Mouse (Mus musculus) embryonic facial prominence, embryonic 15.5 days (tissue): ENCODE results near the gene Pwwp2a. TPM values are rescaled to one million over a fixed set of nuclear protein-coding genes. Genes with fewer than 3 reads are reported as not detected.

ENCODE experiments used
- ATAC-seq: fragments of 200-750 bp; cut with Nextera tagmentation; 2 replicates; pipeline ENCODE4 v1.8.0; 2017; ENCODE audit warnings: low read depth, moderate TSS enrichment; ENCODE audit not compliant: insufficient number of reproducible peaks, low FRiP score, low TSS enrichment
- H3K27ac ChIP-seq: fragments of 300-500 bp; sonication (generic); replicated peaks from 2 replicates; pipeline ENCODE4 v1.5.1; 2015; ENCODE audit warnings: mild to moderate bottlenecking, inconsistent platforms
- H3K27me3 ChIP-seq: fragments of 300-500 bp; sonication (generic); 2 replicates; pipeline ENCODE4 v1.6.1; 2015; ENCODE audit warnings: inconsistent platforms
- H3K36me3 ChIP-seq: fragments of 300-500 bp; sonication (generic); 2 replicates; pipeline ENCODE4 v1.6.1; 2015; ENCODE audit warnings: mild to moderate bottlenecking, inconsistent platforms
- H3K4me1 ChIP-seq: fragments of 300-500 bp; sonication (generic); 2 replicates; pipeline ENCODE4 v1.6.1; 2015; ENCODE audit warnings: inconsistent platforms
- H3K4me2 ChIP-seq: fragments of 300-500 bp; sonication (generic); replicated peaks from 2 replicates; pipeline ENCODE4 v1.6.1; 2015; ENCODE audit warnings: mild to moderate bottlenecking, inconsistent platforms
- H3K4me3 ChIP-seq: fragments of 300-500 bp; sonication (generic); replicated peaks from 2 replicates; pipeline ENCODE4 v1.5.1; 2015; ENCODE audit warnings: mild to moderate bottlenecking, inconsistent platforms
- H3K9ac ChIP-seq: fragments of 300-500 bp; sonication (generic); 2 replicates; pipeline ENCODE4 v1.6.1; 2015; ENCODE audit warnings: inconsistent platforms
- H3K9me3 ChIP-seq: fragments of 300-500 bp; sonication (generic); replicated peaks from 2 replicates; pipeline ENCODE4 v1.6.1; 2016; ENCODE audit warnings: inconsistent platforms
- WGBS: fragments of 180-500 bp; shearing (Covaris S2); methylation state at CpG from one replicate; pipeline ENCODE4 v1.1.7; 2015; 5-methylcytosine and 5-hydroxymethylcytosine counted together
- polyA plus RNA-seq: library from polyadenylated mRNA; unstranded; fragments of >200 nt; fragmentation: Nextera tagmentation; extraction: Ambion mirVana; gene quantifications from 2 replicates; pipeline ENCODE4 v1.2.1, GENCODE M21; 2015

The Pwwp2a gene
- polyA plus RNA-seq, 1 experiment from 2014 or later: 25.0 TPM

GRCm38 (mm10) chr11:43667038-43667745 is 14.6 kb upstream of the Pwwp2a start:
- Histone ChIP-seq H3K4me3 (no peak overlapping the region), H3K9ac (no peak overlapping the region), H3K27ac (no peak overlapping the region), H3K27me3 (no peaks in the 10 kb centered on the region), H3K9me3 (no peaks in the 10 kb centered on the region), H3K4me1 (peaks cover 7% of the 10 kb centered on the region; the same call in 1 of the 2 replicates), H3K4me2 (no peak overlapping the region), H3K36me3 (no peaks in the 10 kb centered on the region)
- WGBS: 61% methylated on average over 19 of the region's 19 CpGs
- ATAC-seq: no peak

GRCm38 (mm10) chr11:43682415-43683217 is 818 bp downstream of the Pwwp2a start:
- no peak; the same call in 1 of the 2 replicates for ATAC-seq
- Histone ChIP-seq H3K9ac (peak overlapping the region; percentile 89), H3K4me3 (peak overlapping the region; percentile 88), H3K27ac (peak overlapping the region; percentile 89), H3K9me3 (no peaks in the 10 kb centered on the region), H3K4me1 (peaks cover 10% of the 10 kb centered on the region), H3K27me3 (no peaks in the 10 kb centered on the region), H3K4me2 (peak overlapping the region; percentile 69), H3K36me3 (no peaks in the 10 kb centered on the region)
- under 1% methylated on average over 71 of the region's 72 CpGs for WGBS

- Histone ChIP-seq H3K4me2 (no peak overlapping the region), H3K9me3 (no peaks in the 10 kb centered on the region), H3K4me3 (no peak overlapping the region), H3K36me3 (peaks cover 42% of the 10 kb centered on the region), H3K27ac (no peak overlapping the region), H3K27me3 (no peaks in the 10 kb centered on the region), H3K9ac (no peak overlapping the region), H3K4me1 (no peaks in the 10 kb centered on the region)
- no peak for ATAC-seq
- 92% methylated on average over 1 of the region's 1 CpGs for WGBS
Measured at GRCm38 (mm10) chr11:43688850-43689249, 7.1 kb downstream of the Pwwp2a start.

DNA sequence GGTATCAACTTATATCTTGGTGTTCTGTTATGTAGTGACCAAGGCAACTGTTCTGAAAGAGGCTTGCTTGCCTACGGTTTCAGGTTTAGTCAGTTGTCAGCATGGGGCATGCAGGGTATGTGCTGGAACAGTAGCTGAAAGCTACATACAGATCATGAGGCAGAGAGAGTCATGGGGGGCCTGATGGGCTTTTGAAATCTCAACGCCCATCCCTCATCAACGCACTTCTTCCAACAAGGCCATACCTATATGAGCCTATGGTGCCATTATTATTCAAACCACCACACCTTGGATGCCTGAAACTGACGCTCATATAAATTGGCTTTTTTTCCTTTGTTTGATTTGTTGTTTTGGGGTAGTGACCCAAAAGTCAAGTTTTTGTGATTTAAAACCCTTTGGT is 14.8 kb downstream of the Pwwp2a start:
- WGBS: 89% methylated on average over 4 of the region's 4 CpGs

DNA sequence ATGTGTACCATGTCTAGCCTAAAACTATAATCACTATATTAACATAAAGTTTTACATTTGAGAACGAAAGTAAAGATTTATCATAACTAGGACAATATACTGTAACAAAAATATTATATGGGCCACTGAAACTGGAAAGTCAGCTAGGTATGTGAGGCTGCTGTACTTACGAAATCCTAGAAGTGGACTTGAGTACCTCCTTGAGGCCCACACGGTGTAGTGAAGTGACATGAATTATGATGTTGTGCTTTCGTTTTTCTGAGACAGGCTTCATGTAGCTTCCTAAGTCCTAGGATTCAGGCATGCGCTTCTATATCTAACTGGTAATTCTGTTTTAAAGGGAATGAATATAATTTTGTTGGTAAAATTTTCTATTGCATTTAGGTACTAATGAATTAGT is 16.8 kb downstream of the Pwwp2a start:
- H3K4me1 ChIP-seq: 0 out of 2 replicates have a peak, but pooled peaks cover 2% of the 10 kb centered on the region
- H3K36me3 ChIP-seq: peaks cover 31% of the 10 kb centered on the region
- H3K4me3 ChIP-seq: no peak overlapping the region
- H3K9me3 ChIP-seq: no peaks in the 10 kb centered on the region
- no peak for ATAC-seq
- WGBS: 76% methylated on average over 5 of the region's 5 CpGs
- H3K9ac ChIP-seq: no peak overlapping the region
- no peaks in the 10 kb centered on the region for H3K27me3 ChIP-seq
- H3K4me2 ChIP-seq: no peak overlapping the region
- no peak overlapping the region for H3K27ac ChIP-seq

More for the DNA sequence above, 14.8 kb downstream of the Pwwp2a start:
- no peaks in the 10 kb centered on the region for H3K27me3 ChIP-seq
- H3K9ac ChIP-seq: no peak overlapping the region
- H3K9me3 ChIP-seq: no peaks in the 10 kb centered on the region
- ATAC-seq: no peak
- no peak overlapping the region for H3K4me3 ChIP-seq
- no peak overlapping the region for H3K27ac ChIP-seq
- H3K4me2 ChIP-seq: no peak overlapping the region
- peaks cover 48% of the 10 kb centered on the region for H3K36me3 ChIP-seq
- H3K4me1 ChIP-seq: 0 out of 2 replicates have a peak, but pooled peaks cover 2% of the 10 kb centered on the region

GRCm38 (mm10) chr11:43700291-43700690 is 18.5 kb downstream of the Pwwp2a start:
- no peak overlapping the region for H3K27ac ChIP-seq
- 0 out of 2 replicates have a peak, but pooled peaks cover 2% of the 10 kb centered on the region for H3K4me1 ChIP-seq

GRCm38 (mm10) chr11:43703552-43703951 is 21.8 kb downstream of the Pwwp2a start:
- Histone ChIP-seq H3K27me3 (no peaks in the 10 kb centered on the region), H3K4me2 (no peak overlapping the region), H3K9ac (no peak overlapping the region), H3K4me1 (0 out of 2 replicates have a peak, but pooled peaks cover 2% of the 10 kb centered on the region), H3K27ac (no peak overlapping the region), H3K9me3 (no peaks in the 10 kb centered on the region), H3K36me3 (peaks cover 36% of the 10 kb centered on the region), H3K4me3 (no peak overlapping the region)
- ATAC-seq: no peak
- 71% methylated on average over 1 of the region's 1 CpGs for WGBS

More at GRCm38 (mm10) chr11:43700291-43700690, 18.5 kb downstream of the Pwwp2a start:
- WGBS: 90% methylated on average over 3 of the region's 3 CpGs
- H3K9me3 ChIP-seq: no peaks in the 10 kb centered on the region
- ATAC-seq: no peak
- no peaks in the 10 kb centered on the region for H3K27me3 ChIP-seq
- H3K36me3 ChIP-seq: peaks cover 35% of the 10 kb centered on the region
- H3K9ac ChIP-seq: no peak overlapping the region
- no peak overlapping the region for H3K4me3 ChIP-seq
- no peak overlapping the region for H3K4me2 ChIP-seq

GRCm38 (mm10) chr11:43705751-43706150 is 24.0 kb downstream of the Pwwp2a start:
- Histone ChIP-seq H3K9me3 (no peaks in the 10 kb centered on the region), H3K4me3 (no peak overlapping the region), H3K27me3 (no peaks in the 10 kb centered on the region), H3K27ac (no peak overlapping the region), H3K4me1 (no peaks in the 10 kb centered on the region), H3K36me3 (peaks cover 27% of the 10 kb centered on the region), H3K4me2 (no peak overlapping the region), H3K9ac (no peak overlapping the region)
- no peak for ATAC-seq
- WGBS: 94% methylated on average over 10 of the region's 10 CpGs

- H3K27me3 ChIP-seq: no peaks in the 10 kb centered on the region
- WGBS: 95% methylated on average over 2 of the region's 2 CpGs
Measured at GRCm38 (mm10) chr11:43708409-43708808, 26.6 kb downstream of the Pwwp2a start.

DNA sequence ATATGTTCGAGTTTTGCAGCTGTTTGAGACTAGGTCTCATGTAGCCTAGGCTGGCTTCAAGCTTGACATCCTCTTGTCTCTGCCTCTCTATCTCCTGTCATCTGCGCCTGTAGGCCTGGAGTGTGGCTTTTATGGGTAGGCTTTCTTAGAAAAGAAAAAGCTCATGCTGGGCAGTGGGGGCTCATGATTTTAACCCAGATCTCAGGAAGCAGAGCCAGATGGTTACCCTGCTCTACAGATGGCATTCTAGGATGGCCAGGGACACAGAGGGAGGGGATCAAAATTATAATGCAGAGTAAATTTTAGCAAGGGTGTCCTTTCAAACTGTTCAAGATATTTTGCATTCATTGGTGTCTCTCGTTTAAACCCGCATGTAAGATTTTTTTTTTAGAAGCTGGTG is 30.4 kb downstream of the Pwwp2a start:
- no peaks in the 10 kb centered on the region for H3K9me3 ChIP-seq
- no peaks in the 10 kb centered on the region for H3K4me1 ChIP-seq
- no peak overlapping the region for H3K4me3 ChIP-seq
- H3K9ac ChIP-seq: no peak overlapping the region
- H3K27me3 ChIP-seq: no peaks in the 10 kb centered on the region
- no peak for ATAC-seq
- peaks cover 16% of the 10 kb centered on the region for H3K36me3 ChIP-seq
- H3K4me2 ChIP-seq: no peak overlapping the region
- WGBS: 92% methylated on average over 4 of the region's 4 CpGs
- H3K27ac ChIP-seq: no peak overlapping the region

More at GRCm38 (mm10) chr11:43708409-43708808, 26.6 kb downstream of the Pwwp2a start:
- no peak overlapping the region for H3K9ac ChIP-seq
- no peak overlapping the region for H3K4me2 ChIP-seq
- H3K9me3 ChIP-seq: no peaks in the 10 kb centered on the region
- no peak overlapping the region for H3K4me3 ChIP-seq
- no peaks in the 10 kb centered on the region for H3K4me1 ChIP-seq
- peaks cover 21% of the 10 kb centered on the region for H3K36me3 ChIP-seq
- no peak overlapping the region for H3K27ac ChIP-seq
- no peak for ATAC-seq

- WGBS: 86% methylated on average over 3 of the region's 3 CpGs
- H3K4me3 ChIP-seq: no peak overlapping the region
- H3K36me3 ChIP-seq: peaks cover 19% of the 10 kb centered on the region
- H3K4me2 ChIP-seq: no peak overlapping the region
- no peaks in the 10 kb centered on the region for H3K9me3 ChIP-seq
- no peak overlapping the region for H3K9ac ChIP-seq
- no peak for ATAC-seq
- H3K4me1 ChIP-seq: no peaks in the 10 kb centered on the region
- H3K27me3 ChIP-seq: no peaks in the 10 kb centered on the region
- H3K27ac ChIP-seq: no peak overlapping the region
Measured at GRCm38 (mm10) chr11:43723411-43723810, 41.6 kb downstream of the Pwwp2a start.
